In the genomic region with DNA sequence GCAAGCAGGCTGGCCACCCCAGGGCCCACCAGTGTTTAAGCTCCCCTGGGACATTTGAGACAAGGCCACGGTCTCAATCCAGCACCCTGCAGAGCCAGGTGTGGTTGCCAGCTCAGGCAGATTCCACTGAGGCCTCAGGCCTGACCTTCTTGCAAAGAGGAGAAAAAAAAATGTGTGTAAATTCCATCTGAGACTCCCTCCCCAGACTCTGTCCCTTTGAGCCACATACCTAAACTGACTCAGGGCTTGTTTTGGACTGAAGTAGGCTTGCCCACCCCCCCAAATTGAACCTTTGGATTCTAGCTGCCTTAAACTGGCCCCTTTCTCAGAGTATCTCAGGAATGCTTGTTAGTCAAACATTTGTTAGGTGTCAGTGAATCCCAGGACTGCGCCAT, we compare ENCODE assay signal across 10 mouse cellular contexts. TPM values are rescaled to one million over a fixed set of nuclear protein-coding genes. Genes with fewer than 3 reads are reported as not detected.
DNase-seq lines count a peak whose midpoint lies in the region; ATAC-seq lines count a peak whose summit lies in the region.
"Had no signal": no experiment of that assay in that cellular context is flagged by ENCODE, and none has a peak within 500 bp of the region (broad histone marks: within the 10 kb centered on the region; RNA-seq: fewer than 3 reads in every experiment).

No protein-coding gene starts in this region.

- peaks cover 24% of the 10 kb centered on the region for H3K4me1 ChIP-seq in forebrain, embryonic 11.5 days (replicated peaks; ENCODE audit: control insufficient read depth, insufficient read depth, low read length)
- H3K4me1 ChIP-seq in forebrain, embryonic 15.5 days = peaks cover 33% of the 10 kb centered on the region
- H3K4me1 ChIP-seq in lung, embryonic 15.5 days = peaks cover 49% of the 10 kb centered on the region
- H3K4me1 ChIP-seq in hindbrain, embryonic 16.5 days (ENCODE audit: control insufficient read depth, insufficient read depth, low read depth, low read length) = peaks cover 27% of the 10 kb centered on the region
- peaks cover 48% of the 10 kb centered on the region for H3K4me1 ChIP-seq in limb, embryonic 15.5 days

- no peak overlapping the region for H3K4me2 ChIP-seq in forebrain, embryonic 11.5 days (ENCODE audit: low read depth, low read length, severe bottlenecking)
- no peak overlapping the region for H3K4me2 ChIP-seq in forebrain, embryonic 15.5 days (replicated peaks)
- no peak overlapping the region; the same call in 1 of the 2 replicates for H3K4me2 ChIP-seq in lung, embryonic 15.5 days
- H3K4me2 ChIP-seq in hindbrain, embryonic 16.5 days (ENCODE audit: low read length) = no peak overlapping the region
- H3K4me2 ChIP-seq in limb, embryonic 15.5 days = 0 out of 2 replicates have a peak overlapping the region, but pooled peaks have one; percentile 2

- no peaks in the 10 kb centered on the region for H3K27me3 ChIP-seq in forebrain, embryonic 11.5 days (ENCODE audit: control insufficient read depth, insufficient read depth, low read length)
- H3K27me3 ChIP-seq in forebrain, embryonic 15.5 days = no peaks in the 10 kb centered on the region
- no peaks in the 10 kb centered on the region for H3K27me3 ChIP-seq in lung, embryonic 15.5 days
- no peaks in the 10 kb centered on the region for H3K27me3 ChIP-seq in hindbrain, embryonic 16.5 days (replicated peaks; ENCODE audit: control insufficient read depth, insufficient read depth, low read length)
- no peaks in the 10 kb centered on the region for H3K27me3 ChIP-seq in limb, embryonic 15.5 days
- H3K27me3 ChIP-seq: midbrain, embryonic 15.5 days had no signal

- peak overlapping the region; percentile 17; the same call in 1 of the 2 replicates for H3K9ac ChIP-seq in forebrain, embryonic 11.5 days (ENCODE audit: low read length)
- H3K9ac ChIP-seq in forebrain, embryonic 15.5 days (replicated peaks) = no peak overlapping the region
- no peak overlapping the region for H3K9ac ChIP-seq in lung, embryonic 15.5 days
- H3K9ac ChIP-seq in hindbrain, embryonic 16.5 days (ENCODE audit: low read depth, low read length) = peak overlapping the region; percentile 9; the same call in 1 of the 2 replicates
- no peak overlapping the region for H3K9ac ChIP-seq in limb, embryonic 15.5 days
- H3K9ac ChIP-seq: midbrain, embryonic 15.5 days had no signal

- H3K4me3 ChIP-seq in forebrain, embryonic 11.5 days (ENCODE audit: low read depth, low read length) = no peak overlapping the region
- H3K4me3 ChIP-seq in forebrain, embryonic 15.5 days = no peak overlapping the region
- no peak overlapping the region for H3K4me3 ChIP-seq in lung, embryonic 15.5 days
- no peak overlapping the region for H3K4me3 ChIP-seq in hindbrain, embryonic 16.5 days (ENCODE audit: low read length)
- H3K4me3 ChIP-seq in limb, embryonic 15.5 days = no peak overlapping the region
- H3K4me3 ChIP-seq: midbrain, embryonic 15.5 days had no signal

- 62% methylated on average over 2 of the region's 2 CpGs for WGBS in forebrain, embryonic 11.5 days
- WGBS in forebrain, embryonic 15.5 days = 61% methylated on average over 2 of the region's 2 CpGs
- WGBS in lung, embryonic 15.5 days = 37% methylated on average over 2 of the region's 2 CpGs
- WGBS in hindbrain, embryonic 16.5 days = 68% methylated on average over 2 of the region's 2 CpGs
- WGBS in limb, embryonic 15.5 days = 33% methylated on average over 2 of the region's 2 CpGs

- no peak for DNase-seq in forebrain, embryonic 11.5 days (ENCODE audit: low spot score)
- DNase-seq in lung, postnatal 4 days = no peak
- DNase-seq in right cerebral cortex, postnatal 4 days = no peak
- no peak for DNase-seq in embryo, embryonic 9.5 days (ENCODE audit: extremely low spot score)
- DNase-seq: B cell, adult 2 months had no signal

- 0 out of 2 replicates have a peak overlapping the region, but pooled peaks have one; percentile 21 for H3K27ac ChIP-seq in forebrain, embryonic 11.5 days (ENCODE audit: low read depth, low read length)
- H3K27ac ChIP-seq in forebrain, embryonic 15.5 days (replicated peaks) = no peak overlapping the region
- peak overlapping the region; percentile 80 for H3K27ac ChIP-seq in lung, embryonic 15.5 days
- no peak overlapping the region for H3K27ac ChIP-seq in hindbrain, embryonic 16.5 days (ENCODE audit: low read depth, low read length)
- H3K27ac ChIP-seq in limb, embryonic 15.5 days = peak overlapping the region; percentile 67
- H3K27ac ChIP-seq: midbrain, embryonic 15.5 days had no signal

- peaks cover 4% of the 10 kb centered on the region; the same call in 1 of the 2 replicates for H3K36me3 ChIP-seq in forebrain, embryonic 11.5 days (ENCODE audit: control insufficient read depth, insufficient read depth, low read length)
- H3K36me3 ChIP-seq in forebrain, embryonic 15.5 days = peaks cover under 1% of the 10 kb centered on the region; the same call in 1 of the 2 replicates
- peaks cover 4% of the 10 kb centered on the region for H3K36me3 ChIP-seq in lung, embryonic 15.5 days
- peaks cover 2% of the 10 kb centered on the region for H3K36me3 ChIP-seq in hindbrain, embryonic 16.5 days (ENCODE audit: control insufficient read depth, insufficient read depth, low read length)
- peaks cover 6% of the 10 kb centered on the region for H3K36me3 ChIP-seq in limb, embryonic 15.5 days
- H3K36me3 ChIP-seq: midbrain, embryonic 15.5 days had no signal

- ATAC-seq in forebrain, embryonic 11.5 days (replicated peaks; ENCODE audit: low FRiP score) = no peak
- no peak for ATAC-seq in forebrain, embryonic 15.5 days (replicated peaks)
- no peak for ATAC-seq in lung, embryonic 15.5 days (ENCODE audit: borderline replicate concordance, extremely low read depth, low FRiP score, low TSS enrichment)
- ATAC-seq in hindbrain, embryonic 16.5 days = no peak
- no peak for ATAC-seq in limb, embryonic 15.5 days (ENCODE audit: insufficient number of reproducible peaks, low FRiP score, low TSS enrichment, low read depth)
- ATAC-seq: midbrain, embryonic 15.5 days had no signal

- H3K9me3 ChIP-seq in forebrain, embryonic 11.5 days (ENCODE audit: control insufficient read depth, low read length) = no peaks in the 10 kb centered on the region
- no peaks in the 10 kb centered on the region for H3K9me3 ChIP-seq in forebrain, embryonic 15.5 days
- H3K9me3 ChIP-seq in lung, embryonic 15.5 days = no peaks in the 10 kb centered on the region
- no peaks in the 10 kb centered on the region for H3K9me3 ChIP-seq in hindbrain, embryonic 16.5 days (ENCODE audit: control insufficient read depth, low read length)
- H3K9me3 ChIP-seq in limb, embryonic 15.5 days = no peaks in the 10 kb centered on the region
- H3K9me3 ChIP-seq: midbrain, embryonic 15.5 days had no signal

RNA-seq across cellular contexts. Expression of gene Amotl2, which starts 1.0 kb away (rescaled TPM):
- polyA plus RNA-seq in forebrain, embryonic 11.5 days (2014; fragmentation: Nextera tagmentation; extraction: Ambion mirVana) = 72.4 and 73.4 TPM in 2 replicates
- polyA plus RNA-seq in forebrain, embryonic 15.5 days (2015; fragmentation: Nextera tagmentation; extraction: Ambion mirVana) = 65.9 and 69.9 TPM in 2 replicates
- 45.5 and 47.0 TPM in 2 replicates for polyA plus RNA-seq in lung, embryonic 15.5 days (2015; fragmentation: Nextera tagmentation; extraction: Ambion mirVana)
- polyA plus RNA-seq in hindbrain, embryonic 16.5 days (2015; fragmentation: Nextera tagmentation; extraction: Ambion mirVana) = 40.7 and 47.5 TPM in 2 replicates
- polyA plus RNA-seq in limb, embryonic 15.5 days (2015; fragmentation: Nextera tagmentation; extraction: Ambion mirVana) = 60.7 and 61.5 TPM in 2 replicates

Comparison
In these comparisons a context has a peak if more than half of its experiments do, and no peak if none do; other contexts are left out.
1. H3K27ac ChIP-seq: peak in forebrain, embryonic 11.5 days (single experiment), lung, embryonic 15.5 days (single experiment) and limb, embryonic 15.5 days (single experiment); none in forebrain, embryonic 15.5 days (single experiment) and hindbrain, embryonic 16.5 days (single experiment).
2. H3K9ac ChIP-seq: peak in forebrain, embryonic 11.5 days (single experiment) and hindbrain, embryonic 16.5 days (single experiment); none in forebrain, embryonic 15.5 days (single experiment), lung, embryonic 15.5 days (single experiment) and limb, embryonic 15.5 days (single experiment).